Mouse (Mus musculus): ENCODE data around the gene 1700093K21Rik. TPM values are rescaled to one million over a fixed set of nuclear protein-coding genes. Genes with fewer than 3 reads are reported as not detected.
"Not testable (repeated sequence)": the region's sequence is repeated elsewhere in the genome, so short reads cannot be mapped to it uniquely, and the experiment has no call there.

The 1700093K21Rik gene
- polyA plus RNA-seq, 1 experiment: 0.22 TPM

DNA sequence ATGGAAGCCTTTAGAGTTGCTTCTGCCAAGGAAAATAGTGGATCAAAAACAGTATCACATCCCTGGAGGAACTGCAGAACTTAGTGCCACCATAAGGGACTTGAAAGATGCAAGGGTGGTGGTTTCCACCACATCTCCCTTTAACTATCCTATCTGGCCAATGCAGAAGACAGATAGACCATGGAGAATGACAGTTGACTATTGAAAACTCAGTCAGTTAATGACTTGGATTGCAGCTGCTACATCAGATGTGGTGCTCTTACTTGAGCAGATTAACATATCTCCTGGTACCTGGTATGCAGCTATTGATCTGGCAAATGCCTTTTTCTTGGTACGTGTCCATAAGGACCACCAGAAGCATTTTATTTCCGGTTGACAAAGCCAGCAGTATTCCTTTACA is 16.5 kb upstream of the 1700093K21Rik start:
- H3ac ChIP-seq (ENCODE audit: control insufficient read depth, insufficient read length): no peak overlapping the region
- TF ChIP-seq MYOG (IDR thresholded peaks at IDR 0.05; ENCODE audit: control insufficient read depth in 1 of 3, insufficient read depth in 1 of 3, insufficient read length in 2 of 3, low read depth in 2 of 3) (no peak), MAX (IDR thresholded peaks at IDR 0.05; ENCODE audit: low read depth) (no peak), POLR2A (IDR thresholded peaks at IDR 0.05; ENCODE audit: insufficient read length, low read depth) (no peak), TCF12 (IDR thresholded peaks at IDR 0.05; ENCODE audit: insufficient read depth, poor library complexity, severe bottlenecking) (no peak), TCF3 (IDR thresholded peaks at IDR 0.05; ENCODE audit: insufficient read length, low read depth) (no peak), USF1 (IDR thresholded peaks at IDR 0.05; ENCODE audit: low read depth) (no peak), SRF (IDR thresholded peaks at IDR 0.05; ENCODE audit: control insufficient read depth, insufficient read length, low read depth) (no peak), MYOD1 (IDR thresholded peaks at IDR 0.05; ENCODE audit: control insufficient read depth in 1 of 3, insufficient read length in 2 of 3, low read depth in 2 of 3) (no peak), POLR2AphosphoS2 (IDR thresholded peaks at IDR 0.05; ENCODE audit: insufficient read length, low read depth) (no peak), CEBPB (IDR thresholded peaks at IDR 0.05; ENCODE audit: insufficient read depth, poor library complexity, severe bottlenecking) (no peak), E2F4 (IDR thresholded peaks at IDR 0.05; ENCODE audit: insufficient read depth) (no peak), REST (IDR thresholded peaks at IDR 0.05; ENCODE audit: insufficient read depth, insufficient read length) (no peak)
- H3K4me3 ChIP-seq: no peak overlapping the region
- no peaks in the 10 kb centered on the region for H3K79me2 ChIP-seq (ENCODE audit: control insufficient read depth, insufficient read depth)
- H3K36me3 ChIP-seq (ENCODE audit: control insufficient read depth, insufficient read depth): no peaks in the 10 kb centered on the region
- no peaks in the 10 kb centered on the region for H3K27me3 ChIP-seq (ENCODE audit: control insufficient read depth, insufficient read depth, insufficient read length)
- H3K4me2 ChIP-seq (ENCODE audit: low read depth): no peak overlapping the region

DNA sequence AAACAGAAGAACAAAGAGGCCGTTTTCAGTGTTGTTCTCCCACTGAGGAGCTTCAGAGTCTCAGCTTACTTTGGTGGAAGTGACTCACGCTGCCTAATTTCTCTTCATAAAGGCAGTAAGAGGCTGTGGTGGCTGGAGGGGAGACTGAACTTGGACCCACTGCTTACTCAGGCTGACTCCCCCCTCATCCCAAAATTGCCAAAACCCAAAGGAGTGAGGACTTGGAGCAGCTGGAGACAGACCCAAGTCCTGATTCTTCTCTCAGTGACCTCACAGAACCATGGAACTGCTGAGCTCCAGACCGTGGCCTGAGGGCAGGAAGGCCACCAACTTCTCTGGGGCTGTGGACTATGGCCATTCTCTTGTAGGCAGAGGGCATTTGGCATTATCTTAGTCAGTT is 2.0 kb downstream of the 1700093K21Rik start:
- H3K36me3 ChIP-seq (ENCODE audit: control insufficient read depth, insufficient read depth): no peaks in the 10 kb centered on the region
- TF ChIP-seq E2F4 (IDR thresholded peaks at IDR 0.05; ENCODE audit: insufficient read depth): no peak
- TF ChIP-seq MYOD1 (IDR thresholded peaks at IDR 0.05; ENCODE audit: control insufficient read depth in 1 of 3, insufficient read length in 2 of 3, low read depth in 2 of 3): peak in 2 of 3 experiments; percentile 9 to 49
- no peak for TF ChIP-seq POLR2AphosphoS2 (IDR thresholded peaks at IDR 0.05; ENCODE audit: insufficient read length, low read depth)

GRCm38 (mm10) chr11:23515315-23515714 is 5.6 kb downstream of the 1700093K21Rik start:
- H3K36me3 ChIP-seq (ENCODE audit: control insufficient read depth, insufficient read depth): no peaks in the 10 kb centered on the region
- no peak for TF ChIP-seq POLR2AphosphoS2 (IDR thresholded peaks at IDR 0.05; ENCODE audit: insufficient read length, low read depth)
- TF ChIP-seq MYOG (IDR thresholded peaks at IDR 0.05; ENCODE audit: control insufficient read depth in 1 of 3, insufficient read depth in 1 of 3, insufficient read length in 2 of 3, low read depth in 2 of 3): peak in 1 of 3 experiments; percentile 8
- TF ChIP-seq REST (IDR thresholded peaks at IDR 0.05; ENCODE audit: insufficient read depth, insufficient read length): no peak
- TF ChIP-seq TCF12 (IDR thresholded peaks at IDR 0.05; ENCODE audit: insufficient read depth, poor library complexity, severe bottlenecking): no peak
- TF ChIP-seq MAX (IDR thresholded peaks at IDR 0.05; ENCODE audit: low read depth): no peak
- TF ChIP-seq MYOD1 (IDR thresholded peaks at IDR 0.05; ENCODE audit: control insufficient read depth in 1 of 3, insufficient read length in 2 of 3, low read depth in 2 of 3): peak in 2 of 3 experiments; percentile 96
- no peak for TF ChIP-seq USF1 (IDR thresholded peaks at IDR 0.05; ENCODE audit: low read depth)
- no peak for TF ChIP-seq TCF3 (IDR thresholded peaks at IDR 0.05; ENCODE audit: insufficient read length, low read depth)
- TF ChIP-seq CEBPB (IDR thresholded peaks at IDR 0.05; ENCODE audit: insufficient read depth, poor library complexity, severe bottlenecking): 0 out of 2 replicates have a peak, but pooled peaks have one; percentile 22
- TF ChIP-seq E2F4 (IDR thresholded peaks at IDR 0.05; ENCODE audit: insufficient read depth): no peak
- TF ChIP-seq POLR2A (IDR thresholded peaks at IDR 0.05; ENCODE audit: insufficient read length, low read depth): no peak
- no peak for TF ChIP-seq SRF (IDR thresholded peaks at IDR 0.05; ENCODE audit: control insufficient read depth, insufficient read length, low read depth)
- no peaks in the 10 kb centered on the region for H3K27me3 ChIP-seq (ENCODE audit: control insufficient read depth, insufficient read depth, insufficient read length)
- H3K4me3 ChIP-seq: no peak overlapping the region
- no peak overlapping the region for H3ac ChIP-seq (ENCODE audit: control insufficient read depth, insufficient read length)
- peak overlapping the region; percentile 37 for H3K4me2 ChIP-seq (ENCODE audit: low read depth)
- H3K79me2 ChIP-seq (ENCODE audit: control insufficient read depth, insufficient read depth): no peaks in the 10 kb centered on the region

More for the DNA sequence above, 2.0 kb downstream of the 1700093K21Rik start:
- Histone ChIP-seq H3K27me3 (ENCODE audit: control insufficient read depth, insufficient read depth, insufficient read length) (no peaks in the 10 kb centered on the region), H3K79me2 (ENCODE audit: control insufficient read depth, insufficient read depth) (no peaks in the 10 kb centered on the region), H3K4me2 (ENCODE audit: low read depth) (peak overlapping the region; percentile 69), H3ac (ENCODE audit: control insufficient read depth, insufficient read length) (no peak overlapping the region), H3K4me3 (peak overlapping the region; percentile 4)

- TF ChIP-seq MYOD1 (IDR thresholded peaks at IDR 0.05; ENCODE audit: control insufficient read depth in 1 of 3, insufficient read length in 2 of 3, low read depth in 2 of 3): peak in 1 of 3 experiments; percentile 15
- H3K27me3 ChIP-seq (ENCODE audit: control insufficient read depth, insufficient read depth, insufficient read length); H3K79me2 ChIP-seq (ENCODE audit: control insufficient read depth, insufficient read depth); H3K36me3 ChIP-seq (ENCODE audit: control insufficient read depth, insufficient read depth); H3ac ChIP-seq (ENCODE audit: control insufficient read depth, insufficient read length); H3K4me3 ChIP-seq: not testable (repeated sequence)
- peak overlapping the region; percentile 37 for H3K4me2 ChIP-seq (ENCODE audit: low read depth)
These were observed 6.2 kb downstream of the 1700093K21Rik start for GRCm38 (mm10) chr11:23514785-23515184.

DNA sequence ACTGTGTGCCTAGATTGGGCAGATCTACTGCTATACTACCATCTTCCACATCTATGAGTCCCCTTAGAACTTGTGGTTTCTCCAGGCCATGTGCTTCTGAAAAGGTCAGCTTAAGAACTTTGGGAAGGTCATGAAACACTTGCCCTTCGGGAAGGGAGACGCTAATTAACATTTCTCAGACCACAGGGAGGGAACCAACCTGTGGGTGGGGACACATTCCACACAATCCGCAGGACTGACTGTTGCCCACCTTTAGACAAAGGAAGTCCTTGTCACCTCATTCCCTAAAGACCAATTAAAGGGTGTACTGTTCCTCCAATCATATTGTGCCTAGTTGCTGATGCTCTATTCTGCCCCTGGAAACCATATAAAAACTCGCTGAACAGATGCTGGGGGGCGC is 16.2 kb downstream of the 1700093K21Rik start:
- not testable (repeated sequence) for H3K27me3 ChIP-seq (ENCODE audit: control insufficient read depth, insufficient read depth, insufficient read length); H3K4me2 ChIP-seq (ENCODE audit: low read depth); H3K4me3 ChIP-seq; H3ac ChIP-seq (ENCODE audit: control insufficient read depth, insufficient read length); H3K36me3 ChIP-seq (ENCODE audit: control insufficient read depth, insufficient read depth); H3K79me2 ChIP-seq (ENCODE audit: control insufficient read depth, insufficient read depth)

DNA sequence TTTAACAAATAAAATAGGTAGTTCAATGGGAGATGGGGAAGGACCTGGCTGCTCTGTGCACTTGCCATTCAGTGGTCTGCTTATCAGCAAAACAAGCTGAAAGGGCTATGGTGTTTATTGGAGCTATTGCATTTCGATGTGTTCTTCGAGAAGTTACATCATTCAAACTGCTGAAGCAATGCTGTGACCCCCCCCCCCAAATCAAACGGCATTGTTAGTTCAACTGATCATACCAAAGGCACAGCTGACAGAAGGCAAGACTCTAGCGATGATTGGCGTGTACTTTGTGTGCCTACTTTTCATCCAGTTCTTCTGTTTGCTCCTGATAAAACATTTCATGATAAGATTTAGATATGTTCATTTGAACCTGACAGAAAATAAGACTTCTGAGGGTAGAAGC is 22.3 kb downstream of the 1700093K21Rik start:
- H3K4me2 ChIP-seq (ENCODE audit: low read depth): peak overlapping the region; percentile 82
- no peak for TF ChIP-seq POLR2A (IDR thresholded peaks at IDR 0.05; ENCODE audit: insufficient read length, low read depth)

More for the DNA sequence above, 22.3 kb downstream of the 1700093K21Rik start:
- no peak overlapping the region for H3ac ChIP-seq (ENCODE audit: control insufficient read depth, insufficient read length)
- no peaks in the 10 kb centered on the region for H3K27me3 ChIP-seq (ENCODE audit: control insufficient read depth, insufficient read depth, insufficient read length)
- peaks cover 33% of the 10 kb centered on the region for H3K79me2 ChIP-seq (ENCODE audit: control insufficient read depth, insufficient read depth)
- H3K36me3 ChIP-seq (ENCODE audit: control insufficient read depth, insufficient read depth): peaks cover 12% of the 10 kb centered on the region
- H3K4me3 ChIP-seq: peak overlapping the region; percentile 57
